Comparison of ENCODE assay signal across 8 mouse cellular contexts in the genomic region with DNA sequence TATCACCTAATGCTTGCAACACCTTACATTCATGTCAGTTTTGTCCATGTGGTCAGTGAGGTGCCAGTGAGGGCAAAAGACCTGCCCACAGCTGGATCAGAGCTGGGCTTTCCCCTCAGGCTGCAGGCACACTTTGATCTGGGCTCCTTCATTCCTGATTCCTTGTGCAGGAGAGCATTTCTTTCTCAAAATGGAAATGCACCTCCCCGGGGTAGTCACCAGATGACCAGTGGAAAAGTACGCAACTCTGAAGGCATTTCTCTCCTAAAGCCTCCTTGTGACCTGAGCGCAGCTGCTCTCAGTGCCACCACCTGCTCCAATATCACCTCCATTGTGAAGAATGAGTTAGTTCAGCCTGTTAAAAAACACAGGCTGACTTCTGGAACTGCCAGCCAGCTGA. TPM values are rescaled to one million over a fixed set of nuclear protein-coding genes. Genes with fewer than 3 reads are reported as not detected.
DNase-seq lines count a peak whose midpoint lies in the region; ATAC-seq and TF ChIP-seq lines count a peak whose summit lies in the region.

A gene (plus strand): TSS at position 301 of the 400 bp plus-strand sequence.

- H3K4me3 ChIP-seq in ES-Bruce4 (ENCODE audit: low read depth, low read length), result peak within 1 kb of the TSS; percentile 89
- peak within 1 kb of the TSS; percentile 87 for H3K4me3 ChIP-seq in forebrain, embryonic 11.5 days (ENCODE audit: low read depth, low read length)
- peak within 1 kb of the TSS; percentile 68 for H3K4me3 ChIP-seq in midbrain, embryonic 15.5 days

- WGBS in forebrain, embryonic 11.5 days, result 62% methylated on average over 3 of the region's 3 CpGs
- WGBS in midbrain, embryonic 15.5 days, result 53% methylated on average over 3 of the region's 3 CpGs

- TF ChIP-seq CTCF in ES-Bruce4 (IDR thresholded peaks at IDR 0.05; ENCODE audit: low read depth, low read length), result no peak

- no peak for ATAC-seq in forebrain, embryonic 11.5 days (replicated peaks; ENCODE audit: low FRiP score)
- ATAC-seq in midbrain, embryonic 15.5 days (replicated peaks), result no peak

- no peak within 1 kb of the TSS for H3K27ac ChIP-seq in ES-Bruce4 (ENCODE audit: insufficient read depth, low read length)
- no peak within 1 kb of the TSS for H3K27ac ChIP-seq in forebrain, embryonic 11.5 days (ENCODE audit: low read depth, low read length)
- H3K27ac ChIP-seq in midbrain, embryonic 15.5 days, result peak within 1 kb of the TSS; percentile 92

- no peaks in the 10 kb centered on the region for H3K27me3 ChIP-seq in ES-Bruce4 (ENCODE audit: control insufficient read depth, insufficient read depth, low read length, poor library complexity, severe bottlenecking)
- peaks cover 2% of the 10 kb centered on the region; the same call in 1 of the 2 replicates for H3K27me3 ChIP-seq in forebrain, embryonic 11.5 days (ENCODE audit: control insufficient read depth, insufficient read depth, low read length)
- H3K27me3 ChIP-seq in midbrain, embryonic 15.5 days (replicated peaks), result no peaks in the 10 kb centered on the region

- peaks cover 2% of the 10 kb centered on the region for H3K4me1 ChIP-seq in ES-Bruce4 (ENCODE audit: control insufficient read depth, insufficient read depth, low read length)
- H3K4me1 ChIP-seq in forebrain, embryonic 11.5 days (replicated peaks; ENCODE audit: control insufficient read depth, insufficient read depth, low read length), result peaks cover 15% of the 10 kb centered on the region
- peaks cover 35% of the 10 kb centered on the region for H3K4me1 ChIP-seq in midbrain, embryonic 15.5 days

- peak within 1 kb of the TSS; percentile 80 for H3K4me2 ChIP-seq in forebrain, embryonic 11.5 days (ENCODE audit: low read depth, low read length, severe bottlenecking)
- peak within 1 kb of the TSS; percentile 81 for H3K4me2 ChIP-seq in midbrain, embryonic 15.5 days

- no peak for TF ChIP-seq POLR2A in ES-Bruce4 (IDR thresholded peaks at IDR 0.05; ENCODE audit: insufficient read depth, low read length)

- no peak for TF ChIP-seq EP300 in ES-Bruce4 (IDR thresholded peaks at IDR 0.05; ENCODE audit: insufficient read depth, low read depth, low read length)

- no peaks in the 10 kb centered on the region for H3K36me3 ChIP-seq in ES-Bruce4 (ENCODE audit: control insufficient read depth, insufficient read depth, low read length, poor library complexity, severe bottlenecking)
- no peaks in the 10 kb centered on the region for H3K36me3 ChIP-seq in forebrain, embryonic 11.5 days (ENCODE audit: control insufficient read depth, insufficient read depth, low read length)
- H3K36me3 ChIP-seq in midbrain, embryonic 15.5 days (replicated peaks), result no peaks in the 10 kb centered on the region

- peak; percentile 32 for DNase-seq in 3T3-L1 (ENCODE audit: low read depth, low spot score)
- no peak for DNase-seq in forebrain, embryonic 11.5 days (ENCODE audit: low spot score)
- no peak for DNase-seq in heart, postnatal 4 days
- DNase-seq in layer of hippocampus, postnatal 36 days, result no peak
- no peak for DNase-seq in retina, embryonic 14.5 days (ENCODE audit: low spot score)
- no peak for DNase-seq in urinary bladder, postnatal 14 days (ENCODE audit: low spot score)

- peak within 1 kb of the TSS; percentile 61 for H3K9ac ChIP-seq in ES-Bruce4 (ENCODE audit: low read depth, poor library complexity, severe bottlenecking)
- peak within 1 kb of the TSS; percentile 68 for H3K9ac ChIP-seq in forebrain, embryonic 11.5 days (ENCODE audit: low read length)
- H3K9ac ChIP-seq in midbrain, embryonic 15.5 days, result peak within 1 kb of the TSS; percentile 66

- H3K9me3 ChIP-seq in ES-Bruce4 (replicated peaks; ENCODE audit: control insufficient read depth, insufficient read depth, low read length, poor library complexity, severe bottlenecking), result no peaks in the 10 kb centered on the region
- H3K9me3 ChIP-seq in forebrain, embryonic 11.5 days (ENCODE audit: control insufficient read depth, low read length), result no peaks in the 10 kb centered on the region
- H3K9me3 ChIP-seq in midbrain, embryonic 15.5 days, result no peaks in the 10 kb centered on the region

RNA-seq across cellular contexts. Expression of the gene that starts here (rescaled TPM):
- 85.9 and 89.9 TPM in 2 replicates for polyA plus RNA-seq in ES-Bruce4 (2011; ENCODE audit: insufficient read depth, insufficient read length, low read depth, missing spikeins)
- polyA plus RNA-seq in forebrain, embryonic 11.5 days (2014; fragmentation: Nextera tagmentation; extraction: Ambion mirVana), result 97.6 and 104 TPM in 2 replicates
- total RNA-seq in heart, postnatal 4 days (2021), result 100 to 1,000 TPM; 220 to 241 TPM
- total RNA-seq in layer of hippocampus, postnatal 36 days (2021), result 100 to 1,000 TPM; 276 to 286 TPM
- 77.5 and 85.4 TPM in 2 replicates for polyA plus RNA-seq in midbrain, embryonic 15.5 days (2015; fragmentation: Nextera tagmentation; extraction: Ambion mirVana)
